Mouse (Mus musculus): ENCODE results near the gene Reps2.

GRCm38 (mm10) chrX:162621194-162622090 lies 22.0 kb downstream of the Reps2 start:
- TF ChIP-seq CTCF (IDR thresholded peaks at IDR 0.05) (no peak), EP300 (IDR thresholded peaks at IDR 0.05) (no peak)

Measured in lung, postnatal 0 days (tissue).